Mouse (Mus musculus) cortical plate, adult 2 months (tissue): ENCODE measurements at regions not wholly inside any gene's neighbourhood (a gene's known extent, or its start where the extent isn't known, plus 50 kb on each side); places are given as distances from the start of the nearest gene placed in this dataset.

Experiments
- CTCF ChIP-seq: fragments of 200-500 bp; IDR thresholded peaks from 2 replicates; pipeline ENCODE4 v1.5.1; 2011; ENCODE audit warnings: mild to moderate bottlenecking, control low read depth, low read length; ENCODE audit not compliant: insufficient read depth; ENCODE audit errors: extremely low read depth
- POLR2A ChIP-seq: fragments of 200-500 bp; IDR thresholded peaks from 2 replicates; pipeline ENCODE4 v1.6.1; 2011; ENCODE audit warnings: mild to moderate bottlenecking, low read length, control low read depth; ENCODE audit not compliant: insufficient read depth; ENCODE audit errors: extremely low read depth

DNA sequence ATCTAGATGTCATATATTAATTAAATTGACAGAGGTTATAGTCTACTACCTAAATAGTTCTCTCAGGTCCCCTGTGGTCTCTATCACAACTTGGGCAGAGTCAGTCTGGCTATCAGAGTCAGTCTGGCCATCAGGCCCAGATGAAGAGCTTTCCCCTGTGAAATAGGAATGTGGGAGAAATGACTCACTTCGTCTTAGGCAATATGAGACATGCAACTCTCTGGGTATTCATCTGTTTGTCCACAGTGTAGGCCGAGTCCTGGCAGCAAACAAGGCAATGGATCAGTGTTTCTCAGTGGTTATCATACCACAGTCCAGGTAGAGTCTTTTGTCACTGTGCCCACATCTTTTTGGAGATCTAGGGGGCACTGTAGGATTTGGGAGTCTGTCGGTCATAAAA, 156.0 kb downstream of the Gm10260 start:
- TF ChIP-seq CTCF (no peak), POLR2A (no peak)
